Mouse (Mus musculus): ENCODE results near the gene Dynlt1c. TPM values are rescaled to one million over a fixed set of nuclear protein-coding genes. Genes with fewer than 3 reads are reported as not detected.

The Dynlt1c gene
- polyA plus RNA-seq (2014; fragmentation: Illumina TruSeq; extraction: RNeasy Lipid Tissue Mini Kit (QIAGEN cat#74804); ENCODE audit: low read depth, low replicate concordance): 2.9 TPM

DNA sequence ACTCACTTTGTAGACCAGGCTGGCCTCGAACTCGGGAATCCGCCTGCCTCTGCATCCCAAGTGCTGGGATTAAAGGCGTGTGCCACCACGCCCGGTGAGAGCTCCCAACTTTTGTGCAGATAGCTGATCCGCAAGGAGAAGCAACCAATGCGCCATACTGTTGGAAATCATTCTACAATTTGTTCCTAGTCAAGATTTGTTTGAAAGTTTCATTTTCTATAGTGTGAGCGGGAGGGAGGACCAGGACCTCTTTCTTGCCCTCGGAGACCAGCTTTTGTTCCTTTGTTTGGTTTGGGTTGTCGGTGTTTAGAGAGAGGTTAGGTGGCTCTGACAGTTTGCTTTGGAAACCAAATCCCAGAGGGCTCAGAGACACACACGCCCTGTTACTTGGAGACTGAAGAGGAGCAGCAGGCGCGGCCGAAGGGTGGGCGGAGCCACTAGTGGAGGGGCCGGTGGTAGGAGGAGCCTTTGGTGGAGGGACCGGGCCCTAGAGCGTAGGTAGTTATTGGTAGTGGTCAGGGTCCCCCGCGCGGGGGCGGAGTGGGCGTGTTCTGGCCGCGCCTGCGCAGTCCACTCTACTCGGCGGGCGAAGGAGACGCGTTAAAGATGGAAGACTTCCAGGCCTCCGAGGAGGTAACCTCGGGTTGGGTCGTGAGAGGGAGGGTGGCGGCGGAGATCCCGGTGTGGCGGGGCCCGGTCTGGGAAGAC lies at the start of gene Dynlt1c:
Dynlt1c (plus strand) TSS at position 468 of the 708 bp plus-strand sequence.

GRCm38 (mm10) chr17:6655567-6656281 lies 54.3 kb downstream of the Dynlt1c start, which contains the start of gene Dynlt1f:
TSS of gene Dynlt1f (minus strand) at chr17:6655900.

GRCm38 (mm10) chr17:6658801-6659200 lies 57.3 kb downstream of the Dynlt1c start, which contains the start of gene Sytl3:
TSS of gene Sytl3 (plus strand) at chr17:6659093.

Other genes starting within 250 kb of the Dynlt1c start
- 15.4 TPM for gene Dynlt1b, start 171.6 kb upstream of the Dynlt1c start, polyA plus RNA-seq (2014; fragmentation: Illumina TruSeq; extraction: RNeasy Lipid Tissue Mini Kit (QIAGEN cat#74804); ENCODE audit: low read depth, low replicate concordance)
- gene Dynlt1f, start 54.2 kb downstream of the Dynlt1c start, polyA plus RNA-seq (2014; fragmentation: Illumina TruSeq; extraction: RNeasy Lipid Tissue Mini Kit (QIAGEN cat#74804); ENCODE audit: low read depth, low replicate concordance): 4.9 TPM
- not detected for gene Sytl3, start 57.4 kb downstream of the Dynlt1c start, polyA plus RNA-seq (2014; fragmentation: Illumina TruSeq; extraction: RNeasy Lipid Tissue Mini Kit (QIAGEN cat#74804); ENCODE audit: low read depth, low replicate concordance)
- gene Ezr, start 181.1 kb downstream of the Dynlt1c start, polyA plus RNA-seq (2014; fragmentation: Illumina TruSeq; extraction: RNeasy Lipid Tissue Mini Kit (QIAGEN cat#74804); ENCODE audit: low read depth, low replicate concordance): 2.9 TPM